Mouse (Mus musculus) myocyte (in vitro differentiated cells): ENCODE measurements at regions not wholly inside any gene's neighbourhood (a gene's known extent, or its start where the extent isn't known, plus 50 kb on each side); places are given as distances from the start of the nearest gene placed in this dataset.

ENCODE experiments used
- CEBPB ChIP-seq: IDR thresholded peaks from 2 replicates; pipeline ENCODE4 v1.6.1; 2011; ENCODE audit warnings: mild to moderate bottlenecking, moderate library complexity; ENCODE audit not compliant: poor library complexity, insufficient read depth, severe bottlenecking
- E2F4 ChIP-seq: IDR thresholded peaks from one replicate; pipeline ENCODE4 v1.6.1; 2011; ENCODE audit warnings: mild to moderate bottlenecking, control low read depth, moderate library complexity; ENCODE audit not compliant: insufficient read depth
- MAX ChIP-seq: IDR thresholded peaks from one replicate; pipeline ENCODE4 v1.6.1; 2011; ENCODE audit warnings: low read depth, mild to moderate bottlenecking, control low read depth
- MYOG ChIP-seq, 3 experiments: IDR thresholded peaks; one replicate each; pipeline ENCODE4 v1.6.1; 2011; ENCODE audit warnings: control low read depth in 2 of 3, low read depth in 2 of 3, mild to moderate bottlenecking in 2 of 3; ENCODE audit not compliant: insufficient read length in 2 of 3, control insufficient read depth in 1 of 3, insufficient read depth in 1 of 3
- POLR2A ChIP-seq: IDR thresholded peaks from one replicate; pipeline ENCODE4 v1.6.1; 2011; ENCODE audit warnings: low read depth, mild to moderate bottlenecking, control low read depth, moderate library complexity; ENCODE audit not compliant: insufficient read length
- POLR2AphosphoS2 ChIP-seq: IDR thresholded peaks from one replicate; pipeline ENCODE4 v1.6.1; 2011; ENCODE audit warnings: low read depth, control low read depth; ENCODE audit not compliant: insufficient read length
- TCF3 ChIP-seq: IDR thresholded peaks from one replicate; pipeline ENCODE4 v1.6.1; 2011; ENCODE audit warnings: low read depth, control low read depth; ENCODE audit not compliant: insufficient read length
- USF1 ChIP-seq: IDR thresholded peaks from one replicate; pipeline ENCODE4 v1.6.1; 2011; ENCODE audit warnings: low read depth, mild to moderate bottlenecking, control low read depth, moderate library complexity

- TF ChIP-seq E2F4 (no peak), POLR2A (no peak), MYOG (IDR thresholded peaks at IDR 0.05; ENCODE audit: control insufficient read depth in 1 of 3, insufficient read depth in 1 of 3, insufficient read length in 2 of 3, low read depth in 2 of 3) (no peak), POLR2AphosphoS2 (no peak), MAX (no peak), CEBPB (no peak), TCF3 (no peak), USF1 (no peak)
Observed at GRCm38 (mm10) chr16:39746041-39746736, 238.0 kb upstream of the Lsamp start.
